Mouse (Mus musculus) bone marrow macrophage, adult 2 months (primary cell): ENCODE data around the gene Fam168a. TPM values are rescaled to one million over a fixed set of nuclear protein-coding genes. Genes with fewer than 3 reads are reported as not detected.
A peak's percentile ranks its signal among the peaks of the same experiment; 100 is the strongest.

Experiments
- H3K27ac ChIP-seq: 2 replicates; pipeline ENCODE4 v1.5.1; 2012; ENCODE audit warnings: low read depth, low read length; ENCODE audit not compliant: insufficient read depth
- H3K4me1 ChIP-seq: 2 replicates; pipeline ENCODE4 v1.6.1; 2012; ENCODE audit warnings: low read length; ENCODE audit not compliant: control insufficient read depth, insufficient read depth
- H3K4me3 ChIP-seq: 2 replicates; pipeline ENCODE4 v1.5.1; 2012; ENCODE audit warnings: mild to moderate bottlenecking, low read length, moderate library complexity; ENCODE audit not compliant: insufficient read depth
- CTCF ChIP-seq: IDR thresholded peaks from 2 replicates; pipeline ENCODE4 v1.5.1; 2012; ENCODE audit warnings: low read depth, mild to moderate bottlenecking, low read length, moderate library complexity
- POLR2A ChIP-seq: IDR thresholded peaks from 2 replicates; pipeline ENCODE4 v1.6.1; 2012; ENCODE audit warnings: mild to moderate bottlenecking, low read depth, low read length, borderline replicate concordance
- polyA plus RNA-seq: library from polyadenylated mRNA; stranded (reverse); fragments of >200 nt; gene quantifications from 2 replicates; pipeline ENCODE4 v1.2.4, GENCODE M21; 2012; ENCODE audit not compliant: missing spikeins, insufficient read depth, insufficient read length

Fam168a gene
- polyA plus RNA-seq, 1 experiment = 32.1 TPM

DNA sequence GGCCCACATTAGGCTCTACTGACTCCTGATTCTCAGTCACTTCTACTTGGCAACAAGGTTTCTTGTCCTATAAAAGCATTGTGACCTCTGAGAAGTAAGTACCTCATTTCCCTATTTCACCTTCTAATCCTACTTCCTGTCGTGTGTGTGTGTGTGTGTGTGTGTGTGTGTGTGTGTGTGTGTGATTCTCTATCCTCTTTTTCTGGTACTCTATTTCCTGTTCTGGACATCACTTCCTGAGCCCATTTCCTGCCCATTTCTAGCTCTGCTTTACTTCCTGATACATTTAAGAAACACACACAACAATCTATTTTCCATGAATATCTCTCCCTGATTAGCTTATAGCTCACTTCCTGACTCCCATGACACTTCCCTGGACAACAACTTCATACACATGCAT is 169.4 kb downstream of the Fam168a start:
- Histone ChIP-seq H3K27ac (peak overlapping the region; percentile 79), H3K4me1 (peaks cover 26% of the 10 kb centered on the region), H3K4me3 (no peak overlapping the region)
- no peak for TF ChIP-seq POLR2A
- TF ChIP-seq CTCF = no peak

DNA sequence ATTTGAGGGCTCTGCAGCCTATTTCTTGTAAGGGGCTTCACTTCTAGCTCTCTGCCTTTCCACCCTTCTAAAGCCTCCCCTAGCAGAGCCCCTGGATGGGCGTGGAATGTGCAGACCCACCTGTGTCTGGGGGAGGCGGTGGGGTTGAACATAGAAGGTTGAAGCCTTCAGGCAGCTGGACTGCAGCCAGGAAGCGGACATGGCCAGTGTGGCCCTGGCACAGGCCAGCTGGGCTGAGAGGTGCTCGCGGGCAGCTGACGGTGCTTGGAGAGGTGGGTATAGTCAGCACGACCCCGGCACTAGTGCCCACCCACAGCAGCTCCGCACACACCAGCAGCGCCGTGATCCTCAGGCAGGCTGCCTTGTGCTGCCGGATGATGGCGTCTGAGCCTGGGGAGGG is 169.9 kb downstream of the Fam168a start:
- no peak for TF ChIP-seq POLR2A
- no peak for TF ChIP-seq CTCF
- Histone ChIP-seq H3K4me3 (no peak overlapping the region), H3K27ac (peak overlapping the region; percentile 79), H3K4me1 (peaks cover 25% of the 10 kb centered on the region)

DNA sequence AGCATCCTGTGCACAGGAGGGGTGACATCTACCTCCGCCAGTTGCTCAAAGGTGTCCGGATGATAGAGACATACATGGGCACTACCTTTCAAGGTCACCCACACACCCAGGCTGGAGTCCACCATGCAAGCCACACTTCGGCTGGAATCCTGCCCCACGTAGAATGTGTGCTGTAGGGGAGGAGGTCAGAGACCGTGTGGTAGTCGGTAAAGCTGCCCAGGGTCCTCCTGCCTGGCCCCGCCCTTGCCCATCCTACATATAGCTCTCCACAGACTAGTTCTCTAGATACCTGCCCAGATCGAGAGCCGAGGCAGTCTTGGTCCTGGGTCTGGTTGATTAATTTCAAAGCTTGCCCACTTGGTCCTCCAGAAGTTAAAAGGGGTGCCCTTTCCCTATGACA is 170.3 kb downstream of the Fam168a start:
- TF ChIP-seq POLR2A = no peak
- TF ChIP-seq CTCF = no peak
- Histone ChIP-seq H3K4me3 (no peak overlapping the region), H3K4me1 (peaks cover 21% of the 10 kb centered on the region), H3K27ac (peak overlapping the region; percentile 79; the same call in 1 of the 2 replicates)

DNA sequence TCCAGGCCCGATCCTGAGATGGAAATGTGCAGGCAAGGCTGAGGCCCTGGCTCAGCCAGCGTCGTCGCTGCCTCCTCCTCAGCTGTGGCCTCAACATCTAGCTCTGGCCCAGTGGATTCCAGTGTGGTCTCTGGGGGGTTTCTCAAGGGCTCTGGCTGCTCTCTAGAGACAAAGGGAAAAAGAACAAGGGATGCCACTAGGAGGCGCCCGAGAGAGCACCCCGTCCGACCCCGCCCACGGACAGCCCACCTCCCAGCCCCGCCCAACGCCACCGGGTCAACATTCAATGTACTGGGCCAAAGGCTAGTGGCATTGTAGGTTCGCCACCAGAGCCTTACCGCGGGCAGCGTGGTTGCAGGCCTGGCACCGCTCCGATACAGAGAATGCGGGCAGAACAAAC is 173.2 kb downstream of the Fam168a start:
- Histone ChIP-seq H3K4me1 (peaks cover 18% of the 10 kb centered on the region), H3K27ac (no peak overlapping the region), H3K4me3 (no peak overlapping the region)
- TF ChIP-seq POLR2A (no peak), CTCF (no peak; the same call in 1 of the 2 replicates)

DNA sequence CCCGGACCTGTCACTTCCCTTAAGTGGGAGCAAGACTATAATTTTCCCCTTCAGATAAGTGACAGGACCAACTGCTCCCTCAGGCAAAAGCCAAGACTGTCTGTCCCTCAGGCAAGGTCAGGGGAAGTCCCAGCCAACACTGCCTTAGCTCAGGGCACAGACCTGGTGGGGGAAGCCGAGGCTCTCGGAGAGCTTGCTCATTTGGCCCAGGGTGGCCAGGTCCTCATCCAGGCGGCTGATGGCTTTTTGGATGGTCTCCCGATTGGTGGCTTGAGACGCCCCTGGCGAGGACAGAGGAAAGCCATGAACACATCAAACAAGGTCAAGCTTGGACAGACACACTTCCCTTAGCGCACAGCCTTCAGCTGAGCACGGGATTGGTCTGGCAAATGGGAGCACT is 175.1 kb downstream of the Fam168a start:
- H3K4me1 ChIP-seq = peaks cover 2% of the 10 kb centered on the region
- H3K27ac ChIP-seq = no peak overlapping the region
- no peak overlapping the region for H3K4me3 ChIP-seq
- no peak for TF ChIP-seq CTCF
- no peak for TF ChIP-seq POLR2A

DNA sequence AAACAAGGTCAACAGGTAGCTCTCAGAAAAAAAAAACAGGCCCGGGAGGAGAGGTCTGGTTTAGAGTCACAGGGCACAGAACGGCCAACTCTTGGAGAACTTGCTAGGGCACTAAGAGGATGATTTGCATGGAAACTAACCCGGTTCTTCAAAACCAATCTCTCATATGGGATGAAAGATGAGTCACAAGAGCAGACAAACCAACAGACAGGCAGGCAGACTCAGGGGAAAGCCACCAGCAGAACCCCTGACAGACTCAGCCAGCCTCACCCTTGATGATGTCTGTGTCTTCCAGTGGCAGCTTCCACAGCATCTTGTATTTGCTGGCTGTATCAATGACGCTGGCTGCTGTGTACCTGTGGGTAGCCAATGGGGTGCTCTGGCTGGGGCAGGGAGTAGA is 175.5 kb downstream of the Fam168a start:
- no peak overlapping the region for H3K4me3 ChIP-seq
- no peaks in the 10 kb centered on the region for H3K4me1 ChIP-seq
- TF ChIP-seq CTCF (no peak), POLR2A (no peak)
- no peak overlapping the region for H3K27ac ChIP-seq

DNA sequence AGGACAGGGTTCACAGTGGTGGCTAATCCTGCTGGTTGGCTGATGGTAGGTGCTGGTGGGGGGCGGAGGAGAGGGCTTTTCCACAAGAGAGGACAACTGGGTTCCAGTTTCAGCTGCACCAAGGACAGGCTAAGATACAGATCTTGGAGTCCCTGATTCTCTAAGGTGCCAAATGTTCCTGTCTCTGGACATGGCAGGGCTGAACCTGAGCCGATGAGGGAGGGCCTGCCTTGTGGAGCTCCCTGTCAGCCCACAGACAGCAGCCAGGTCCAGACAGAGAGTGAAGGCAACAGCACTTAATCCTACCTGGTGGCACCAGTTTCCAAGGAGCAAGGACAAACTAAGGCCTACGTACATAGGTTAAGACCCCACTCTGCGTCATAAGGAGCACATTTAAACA is 178.0 kb downstream of the Fam168a start:
- H3K4me3 ChIP-seq = no peak overlapping the region
- no peak overlapping the region for H3K27ac ChIP-seq
- TF ChIP-seq POLR2A = no peak
- TF ChIP-seq CTCF = no peak
- no peaks in the 10 kb centered on the region for H3K4me1 ChIP-seq

DNA sequence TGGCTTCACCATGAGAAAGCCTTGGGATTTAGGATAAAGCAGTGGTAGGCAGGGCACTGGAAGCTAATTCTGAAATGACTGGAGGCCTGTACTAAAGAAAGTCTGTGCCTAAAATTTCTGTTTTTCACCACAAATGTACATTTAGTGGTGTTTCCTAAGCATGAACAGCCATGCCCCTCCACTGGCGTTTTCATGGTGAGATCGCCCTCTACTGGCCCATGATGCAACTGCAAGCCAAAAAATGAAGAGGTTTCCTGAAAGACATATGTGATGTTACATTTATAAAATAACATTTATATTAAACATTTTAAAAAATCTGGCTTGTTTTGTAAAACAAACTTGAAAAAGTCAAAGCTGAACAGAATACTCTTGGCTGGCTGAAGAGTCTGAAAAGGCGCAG is 180.1 kb downstream of the Fam168a start:
- H3K4me1 ChIP-seq = no peaks in the 10 kb centered on the region
- H3K4me3 ChIP-seq = no peak overlapping the region
- TF ChIP-seq POLR2A = no peak
- TF ChIP-seq CTCF = peak; percentile 90
- no peak overlapping the region for H3K27ac ChIP-seq

Other genes starting within 250 kb of the Fam168a start
- gene Ucp3, start 233.6 kb upstream of the Fam168a start, polyA plus RNA-seq = not detected in 2 replicates
- 1,592 and 1,654 TPM in 2 replicates for gene Ucp2, start 213.3 kb upstream of the Fam168a start, polyA plus RNA-seq
- gene Dnajb13, start 191.7 kb upstream of the Fam168a start, polyA plus RNA-seq = 0.63 and 1.5 TPM in 2 replicates
- gene Coa4, start 169.6 kb upstream of the Fam168a start, polyA plus RNA-seq = 25.9 and 29.7 TPM in 2 replicates
- 71.7 and 74.1 TPM in 2 replicates for gene Rab6a, start 99.2 kb upstream of the Fam168a start, polyA plus RNA-seq
- 59.3 and 60.3 TPM in 2 replicates for gene Mrpl48, start 98.3 kb upstream of the Fam168a start, polyA plus RNA-seq
- gene Plekhb1, start 44.2 kb upstream of the Fam168a start, polyA plus RNA-seq = not detected in 2 replicates
- 6.3 and 6.9 TPM in 2 replicates for gene Relt, start 156.8 kb downstream of the Fam168a start, polyA plus RNA-seq
- 0.36 and 0.52 TPM in 2 replicates for gene Arhgef17, start 225.5 kb downstream of the Fam168a start, polyA plus RNA-seq